Mouse (Mus musculus): ENCODE data around the gene Usp45.

Gene Usp45

DNA sequence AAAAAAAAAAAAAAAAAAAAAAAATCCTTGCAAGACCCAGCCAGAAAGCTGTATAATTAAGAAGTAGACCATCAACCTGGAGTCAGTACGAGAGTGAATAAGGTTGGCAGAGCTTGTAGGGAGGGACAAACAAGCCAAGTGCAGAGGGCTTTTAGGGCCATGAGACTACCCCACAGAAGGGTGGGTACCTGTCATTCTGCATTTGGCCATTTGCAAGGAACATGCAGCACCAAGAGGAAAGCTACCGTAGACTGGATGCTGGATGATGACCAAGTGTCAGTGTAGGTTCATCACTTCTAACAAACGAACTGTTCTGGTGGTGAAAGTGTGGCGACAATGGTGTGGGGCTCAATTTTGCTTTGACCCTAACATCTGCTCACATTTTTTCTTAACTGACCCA lies 22.9 kb downstream of the Usp45 start:
- no peak for DNase-seq (ENCODE audit: low read depth, low spot score)

DNA sequence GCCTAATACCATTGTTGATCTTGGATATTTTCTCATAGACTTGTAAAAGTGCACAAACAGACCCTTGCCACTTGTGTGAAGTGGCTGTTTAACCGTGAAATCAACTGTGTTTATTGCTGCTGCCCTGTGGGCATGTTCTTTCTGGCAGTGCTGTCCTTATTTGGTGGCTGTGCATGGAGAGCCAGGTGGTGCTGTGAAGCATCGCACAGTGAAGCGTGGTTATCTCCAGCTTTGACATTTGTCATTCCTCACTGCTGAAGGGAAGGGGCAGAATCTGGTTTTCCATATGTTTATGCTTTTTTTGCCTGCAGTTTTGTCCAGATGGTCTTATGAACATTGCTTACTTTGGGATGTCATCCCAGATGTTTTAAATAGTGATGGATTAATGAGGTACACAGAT lies 26.7 kb downstream of the Usp45 start:
- no peak for DNase-seq (ENCODE audit: low read depth, low spot score)

DNA sequence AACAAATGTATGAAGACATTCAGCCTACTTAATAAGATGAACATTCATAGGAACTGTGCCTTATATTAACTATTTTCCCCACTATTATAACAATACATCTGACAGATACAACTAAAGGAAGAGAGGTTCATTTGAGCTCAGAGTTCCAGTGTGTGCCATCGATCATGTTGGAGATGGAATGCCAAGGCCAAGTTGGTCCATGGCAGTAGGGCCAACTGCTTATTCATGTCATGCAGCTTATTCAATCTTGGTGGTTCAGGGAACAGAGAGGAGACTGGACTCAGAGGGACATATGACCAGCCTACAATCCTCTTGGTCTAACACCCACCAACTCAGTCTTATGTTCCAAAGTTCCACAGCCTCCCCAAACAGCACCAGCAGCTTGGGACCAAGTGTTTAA lies 34.1 kb downstream of the Usp45 start:
- DNase-seq (ENCODE audit: low read depth, low spot score): no peak

DNA sequence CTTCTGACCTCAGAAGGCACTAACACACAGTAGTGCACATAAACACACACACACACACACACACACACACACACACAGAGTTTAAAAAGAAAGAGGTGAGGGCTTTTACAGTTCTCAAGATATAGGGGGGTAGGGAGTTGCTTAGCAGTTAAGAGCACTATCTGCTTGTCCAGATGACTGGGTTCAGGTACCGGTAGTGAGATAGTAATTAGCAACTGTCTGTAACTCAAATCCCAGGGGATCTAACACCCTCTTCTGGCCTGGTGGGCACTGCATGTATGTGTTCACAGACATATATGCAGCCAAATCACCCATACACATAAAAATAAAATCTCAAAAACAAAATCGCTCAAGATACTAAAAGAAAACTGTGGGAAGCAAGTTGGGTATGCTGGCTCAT lies 34.7 kb downstream of the Usp45 start:
- DNase-seq (ENCODE audit: low read depth, low spot score): no peak

DNA sequence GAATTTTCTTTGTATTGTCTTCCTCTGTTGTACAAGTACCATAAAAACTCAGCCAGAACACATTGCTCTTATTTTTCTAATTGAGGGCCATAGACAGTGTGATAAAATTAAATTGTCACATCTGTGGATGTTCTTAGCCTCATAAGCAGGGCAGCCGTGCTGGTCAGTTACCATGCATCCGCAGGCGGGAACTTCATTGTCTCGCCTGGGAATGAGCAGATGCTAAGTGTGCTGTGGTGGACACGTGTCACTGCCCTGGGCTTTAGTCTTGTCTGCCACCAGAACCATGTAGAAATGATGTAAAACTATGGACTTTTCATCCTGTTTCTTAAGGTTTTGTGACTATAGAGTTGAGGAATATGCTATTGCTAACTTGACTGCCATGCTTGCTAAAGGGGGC lies 40.2 kb downstream of the Usp45 start:
- no peak for DNase-seq (ENCODE audit: low read depth, low spot score)

DNA sequence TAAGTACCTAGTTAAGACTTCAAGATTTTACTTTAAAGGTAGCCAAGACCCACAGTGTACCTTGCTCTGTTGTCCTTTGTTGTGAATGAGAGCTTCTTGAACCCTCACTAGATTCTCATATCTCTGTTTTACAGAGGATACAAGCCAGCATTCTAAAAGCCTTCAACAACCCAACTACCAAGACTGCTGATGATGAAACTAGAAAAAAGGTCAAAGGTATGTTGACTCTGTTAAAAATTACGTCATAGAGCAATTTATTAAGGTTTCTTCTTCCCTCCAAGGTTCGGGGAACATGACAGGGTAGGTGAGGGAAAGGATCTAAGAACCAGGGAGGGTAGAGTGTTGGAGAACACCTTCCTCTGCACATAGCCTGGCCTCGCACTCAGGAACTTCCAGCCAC lies 43.7 kb downstream of the Usp45 start:
- DNase-seq (ENCODE audit: low read depth, low spot score): no peak

DNA sequence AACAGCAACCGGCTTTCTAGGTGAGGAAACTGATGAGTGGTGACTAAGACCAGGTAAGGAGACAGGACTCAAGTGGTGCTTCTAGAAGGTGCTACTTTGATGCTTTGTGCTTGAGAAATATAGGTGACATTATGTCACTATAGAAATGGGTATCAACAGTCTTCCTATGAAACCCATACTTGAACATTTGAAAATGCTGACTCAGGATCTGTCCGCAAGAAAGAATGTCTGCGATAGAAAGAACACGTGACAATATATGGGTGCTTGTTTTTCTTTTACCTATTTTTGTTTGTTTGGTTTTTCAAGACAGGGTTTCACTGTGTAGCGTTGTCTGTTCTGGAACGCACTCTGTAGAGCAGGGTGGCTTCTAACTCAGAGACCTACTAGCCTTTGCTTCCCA lies 45.7 kb downstream of the Usp45 start:
- no peak for DNase-seq (ENCODE audit: low read depth, low spot score)

DNA sequence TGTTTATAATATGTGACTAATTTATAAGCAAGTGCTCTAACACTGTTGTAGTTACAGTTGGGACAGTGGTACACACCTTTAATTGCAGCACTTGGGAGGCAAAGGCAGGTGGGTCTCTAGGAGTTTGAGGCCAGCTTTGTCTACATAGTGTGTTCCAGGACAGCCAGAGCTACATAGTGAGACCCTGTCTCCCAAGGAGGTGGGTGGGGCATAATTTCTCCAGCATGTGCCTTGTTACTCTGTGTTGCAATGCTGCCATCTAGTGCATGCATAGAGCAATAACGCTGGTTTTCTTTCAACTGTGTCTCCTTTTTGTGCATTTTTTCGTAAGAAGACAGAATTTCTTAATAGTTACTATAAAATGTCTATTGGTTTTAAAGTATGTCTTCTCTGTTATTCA lies 47.1 kb downstream of the Usp45 start:
- DNase-seq (ENCODE audit: low read depth, low spot score): peak; percentile 86

DNA sequence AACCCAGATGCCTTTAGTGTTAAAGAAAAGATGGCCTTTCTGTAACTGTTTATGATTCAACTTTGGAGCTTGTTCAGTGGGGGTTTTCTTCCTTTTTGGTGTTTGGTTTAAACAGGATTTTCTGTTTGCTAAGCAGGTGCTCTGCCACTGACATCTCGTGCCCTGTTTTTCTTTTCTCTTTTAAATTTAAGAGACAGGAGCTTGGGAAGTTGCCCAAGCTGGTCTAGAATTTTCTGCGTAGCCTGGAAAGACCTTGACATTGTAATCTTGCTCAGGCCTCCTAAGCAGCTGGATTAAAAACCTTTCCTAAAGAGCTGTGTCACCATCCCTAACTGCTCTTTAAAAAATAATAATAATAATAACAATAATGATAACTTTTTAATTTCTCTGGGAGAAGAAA lies 59.7 kb downstream of the Usp45 start:
- DNase-seq (ENCODE audit: low read depth, low spot score): no peak

DNA sequence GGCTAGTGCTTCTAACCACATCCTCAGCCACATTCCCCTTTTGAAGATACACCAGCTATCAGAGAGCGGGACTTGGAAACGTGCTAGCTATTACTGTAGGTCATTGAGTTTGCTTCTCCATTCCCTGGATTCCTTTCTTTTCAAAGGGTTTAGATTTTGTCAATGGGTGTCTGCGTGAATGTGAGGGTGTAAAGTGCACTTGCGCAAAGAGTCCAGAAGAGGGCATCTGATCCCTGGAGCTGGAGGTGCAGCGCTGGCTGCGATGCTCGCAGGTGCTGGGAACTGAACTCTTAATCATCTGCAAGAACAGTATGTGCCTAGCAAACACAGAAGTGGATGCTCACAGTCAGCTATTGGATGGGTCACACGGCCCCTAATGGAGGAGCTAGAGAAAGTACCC lies 65.9 kb downstream of the Usp45 start:
- peak; percentile 76 for DNase-seq (ENCODE audit: low read depth, low spot score)

DNA sequence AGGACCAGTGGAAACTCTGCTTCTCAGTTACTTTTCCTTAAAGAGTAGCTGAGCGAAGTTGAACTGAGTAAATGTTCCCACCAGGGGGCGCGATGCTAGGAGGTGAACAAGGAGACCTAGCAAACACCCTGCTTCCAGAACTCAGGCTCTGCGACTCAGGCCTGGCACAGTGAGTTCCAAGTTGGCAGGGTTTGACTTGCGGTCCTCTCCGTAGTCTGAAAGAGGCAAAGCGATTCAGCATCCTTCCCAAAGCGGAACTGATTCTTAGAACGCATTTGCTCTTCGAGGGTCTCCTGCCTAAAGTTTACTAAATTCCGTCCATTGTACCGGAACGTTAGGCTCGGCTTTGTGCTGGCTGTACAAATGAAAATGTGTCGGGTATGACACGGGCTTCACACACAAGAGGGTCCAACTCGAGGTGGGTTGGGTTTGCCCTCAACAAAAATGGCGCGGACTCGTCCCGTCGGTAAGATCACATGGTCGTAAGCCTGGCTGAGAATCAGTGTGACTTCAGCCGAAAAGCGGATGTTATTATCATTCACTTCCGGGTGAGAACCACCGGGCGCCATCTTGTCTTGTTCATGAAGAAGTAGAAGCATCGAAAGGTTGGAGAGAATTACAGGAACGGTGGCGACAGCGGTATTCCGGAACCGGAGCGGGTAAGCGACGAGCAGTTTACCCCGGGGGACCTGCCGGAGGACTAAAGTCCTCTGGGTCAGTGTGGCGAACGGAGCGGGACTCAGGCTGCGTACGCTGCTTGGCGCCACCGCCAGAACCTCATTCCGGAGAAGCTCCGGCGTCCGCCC lies 80.7 kb downstream of the Usp45 start, which contains the start of gene Pnisr:
Pnisr (plus strand) TSS at position 103 of the 806 bp plus-strand sequence.
- peak; percentile 99 for DNase-seq (ENCODE audit: low read depth, low spot score)

DNA sequence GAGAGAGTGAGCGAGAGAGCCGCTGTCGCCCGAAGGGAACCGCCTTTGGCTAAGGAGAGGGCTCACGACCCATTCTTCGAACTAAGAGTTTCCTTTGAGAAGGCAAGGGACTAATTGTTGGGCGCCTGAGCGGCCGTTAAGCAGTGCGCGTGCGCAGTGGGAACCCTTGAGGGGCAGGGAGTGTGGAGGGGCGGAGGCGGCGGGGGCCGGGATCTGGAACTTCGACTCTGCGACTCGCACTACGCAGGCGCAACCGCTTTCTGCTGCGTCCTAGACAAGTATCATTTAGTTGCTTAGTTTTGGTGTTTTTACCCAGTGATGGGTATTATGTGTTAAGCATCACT lies 81.3 kb downstream of the Usp45 start:
- peak; percentile 94 for DNase-seq (ENCODE audit: low read depth, low spot score)

DNA sequence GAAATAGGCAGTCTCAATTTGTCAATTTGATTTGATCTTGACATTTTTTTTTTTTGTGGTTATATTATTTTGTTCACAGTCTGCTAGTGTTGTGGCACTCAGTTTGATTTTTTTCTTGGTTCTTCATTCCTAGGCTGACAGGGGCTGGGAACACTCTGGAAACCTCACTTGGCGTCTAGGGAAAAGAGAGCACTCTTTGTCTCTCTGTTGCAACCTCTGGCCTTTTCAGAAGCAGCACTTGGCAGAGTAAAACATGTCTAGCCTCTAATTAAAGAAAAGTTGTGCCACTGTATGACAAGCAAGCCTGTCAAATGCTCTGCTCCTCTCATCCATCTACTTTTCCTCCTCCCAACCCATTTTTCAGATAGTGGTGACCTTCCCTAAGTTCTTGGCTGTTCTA lies 90.5 kb downstream of the Usp45 start:
- DNase-seq (ENCODE audit: low read depth, low spot score): no peak

DNA sequence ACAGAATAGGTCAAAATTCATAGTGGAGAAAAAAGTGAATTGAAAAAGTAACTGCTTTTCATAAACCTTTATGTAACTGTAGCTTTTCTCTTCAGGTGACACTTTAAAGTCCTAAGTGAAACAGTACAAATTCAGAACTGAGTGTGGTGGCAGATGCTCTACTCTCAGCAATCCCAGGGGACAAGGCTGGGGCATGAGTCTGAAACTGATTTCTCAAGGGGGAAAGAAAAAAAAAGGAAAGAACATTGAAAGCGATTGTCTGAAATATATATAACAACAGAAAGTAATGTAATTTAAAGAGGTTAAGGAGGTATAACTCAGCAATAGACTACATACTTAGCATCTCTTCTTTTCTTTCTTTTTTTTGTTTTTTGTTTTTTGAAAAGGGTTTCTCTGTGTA lies 98.3 kb downstream of the Usp45 start:
- no peak for DNase-seq (ENCODE audit: low read depth, low spot score)

DNA sequence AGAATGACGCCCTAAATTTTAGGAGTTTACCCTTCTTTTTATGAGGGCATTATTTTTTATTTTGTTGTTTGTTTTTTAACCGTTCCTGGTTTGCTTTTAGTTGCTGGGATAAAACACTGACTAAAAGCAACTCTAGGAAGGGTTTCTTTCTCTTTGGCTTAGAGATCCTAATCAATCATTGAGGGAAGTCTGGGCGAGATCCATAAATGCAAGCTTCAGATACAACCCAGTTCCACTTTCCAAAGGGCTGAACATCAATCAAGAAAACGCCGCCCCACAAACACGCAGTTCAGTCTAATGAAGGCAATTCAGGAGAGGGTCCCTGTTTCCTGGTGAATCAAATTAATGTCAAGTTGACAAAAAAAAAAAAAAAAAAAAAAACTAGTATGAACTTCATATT lies 111.8 kb downstream of the Usp45 start:
- DNase-seq (ENCODE audit: low read depth, low spot score): no peak

DNA sequence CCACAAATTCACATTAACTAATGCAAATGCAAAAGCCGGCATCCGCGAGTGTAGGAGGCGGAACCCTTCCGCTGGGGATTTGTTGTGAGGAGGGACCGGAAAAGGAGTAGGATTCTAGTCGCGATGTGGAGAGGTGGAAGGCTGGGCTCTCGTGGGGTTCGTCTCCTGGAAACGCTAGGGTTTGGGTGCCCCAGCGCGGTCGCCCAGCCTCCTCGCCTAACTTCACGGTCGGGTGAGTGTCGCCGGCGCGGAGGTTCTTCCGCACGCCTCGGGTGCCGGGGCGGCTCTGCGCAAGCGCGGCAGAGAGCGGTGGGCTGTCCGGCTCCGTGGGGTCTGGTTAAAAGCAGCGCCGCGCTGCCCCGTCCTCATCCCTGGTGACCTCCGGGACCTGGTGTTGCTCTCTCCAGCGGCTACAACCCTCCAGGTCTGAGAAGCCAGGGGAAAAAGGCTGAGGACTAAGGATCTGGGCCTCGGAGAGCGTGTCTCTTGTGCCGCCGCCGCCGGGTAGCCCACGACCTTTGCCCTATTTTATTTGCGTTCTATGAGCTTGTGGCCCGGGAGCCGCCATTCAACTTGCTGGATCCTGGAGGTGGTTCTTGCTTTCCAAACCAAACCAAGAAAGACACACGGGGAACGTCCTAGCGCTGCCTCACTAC lies 112.7 kb downstream of the Usp45 start, which contains the start of gene Coq3:
Coq3 (plus strand) TSS at position 109 of the 656 bp plus-strand sequence.
- peak; percentile 93 for DNase-seq (ENCODE audit: low read depth, low spot score)

DNA sequence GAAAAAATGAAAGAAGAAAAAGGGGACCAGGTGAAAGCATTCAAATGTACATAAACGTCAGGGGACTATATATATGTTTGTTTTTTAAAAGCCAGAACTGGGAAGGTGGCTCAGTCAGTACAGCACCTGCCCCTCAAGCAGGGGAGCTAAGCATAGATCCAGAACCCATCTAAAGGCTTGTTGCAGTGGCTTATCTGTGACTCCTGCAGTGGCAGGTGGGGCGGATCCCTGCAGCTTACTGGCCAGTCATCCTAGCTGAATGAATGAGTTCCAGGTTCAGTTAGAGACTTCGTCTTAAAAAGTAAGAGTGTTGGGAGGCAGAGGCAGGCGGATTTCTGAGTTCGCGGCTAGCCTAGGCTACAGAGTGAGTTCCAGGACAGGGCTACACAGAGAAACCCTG lies 115.8 kb downstream of the Usp45 start:
- no peak for DNase-seq (ENCODE audit: low read depth, low spot score)

DNA sequence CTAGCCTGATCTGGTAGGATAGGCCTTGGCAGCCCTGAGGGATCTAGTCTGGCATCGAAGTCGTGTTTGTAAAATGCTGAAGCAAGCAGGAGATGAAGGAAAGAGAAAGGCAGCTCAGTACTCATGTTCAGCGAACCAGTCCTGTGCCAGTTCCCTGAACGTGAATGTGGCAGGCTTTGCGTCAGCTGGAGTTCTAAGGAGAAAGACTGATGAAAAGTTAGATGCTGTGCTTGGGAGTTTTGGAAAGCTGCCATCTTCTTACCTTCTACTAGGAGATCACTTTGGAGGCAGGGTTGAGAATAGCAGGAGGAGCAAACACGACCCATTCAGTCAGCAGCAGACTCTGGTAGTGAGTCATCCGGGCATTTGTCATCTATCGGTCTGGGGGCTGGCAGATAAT lies 118.9 kb downstream of the Usp45 start:
- no peak for DNase-seq (ENCODE audit: low read depth, low spot score)

Measured in R1 (cell line).